Mouse (Mus musculus): ENCODE measurements around the gene Slc44a4. TPM values are rescaled to one million over a fixed set of nuclear protein-coding genes. Genes with fewer than 3 reads are reported as not detected.
"Not testable (repeated sequence)": the region's sequence is repeated elsewhere in the genome, so short reads cannot be mapped to it uniquely, and the experiment has no call there.

The Slc44a4 gene
- polyA plus RNA-seq, 1 experiment from 2014 or later, result 0.08 TPM

DNA sequence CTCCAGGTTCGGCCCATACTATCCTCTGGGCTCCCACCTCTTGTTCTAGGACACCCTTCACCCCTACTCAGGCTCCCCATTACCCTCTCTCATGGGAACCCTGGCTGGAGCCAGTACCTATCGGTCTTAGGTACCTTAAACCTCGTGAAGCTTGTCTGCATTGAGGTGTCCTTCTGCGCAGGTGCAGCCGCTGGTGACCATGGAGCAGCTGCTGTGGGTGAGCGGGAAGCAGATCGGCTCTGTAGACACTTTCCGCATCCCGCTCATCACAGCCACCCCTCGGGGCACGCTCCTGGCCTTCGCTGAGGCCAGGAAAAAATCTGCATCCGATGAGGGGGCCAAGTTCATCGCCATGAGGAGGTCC is 17.5 kb downstream of the Slc44a4 start:
- Histone ChIP-seq H3K4me2 (replicated peaks) (peak overlapping the region; percentile 98), H3K36me3 (peaks cover 8% of the 10 kb centered on the region; the same call in 1 of the 2 replicates), H3K4me3 (peak overlapping the region; percentile 72), H3K27ac (replicated peaks) (0 out of 2 replicates have a peak overlapping the region, but pooled peaks have one; percentile 15), H3K4me1 (peaks cover 9% of the 10 kb centered on the region), H3K9ac (replicated peaks) (peak overlapping the region; percentile 83), H3K9me3 (no peaks in the 10 kb centered on the region), H3K27me3 (peaks cover 3% of the 10 kb centered on the region; the same call in 1 of the 2 replicates)
- no peak for ATAC-seq (ENCODE audit: low FRiP score, low read depth)
- 18% methylated on average over 14 of the region's 14 CpGs for WGBS

DNA sequence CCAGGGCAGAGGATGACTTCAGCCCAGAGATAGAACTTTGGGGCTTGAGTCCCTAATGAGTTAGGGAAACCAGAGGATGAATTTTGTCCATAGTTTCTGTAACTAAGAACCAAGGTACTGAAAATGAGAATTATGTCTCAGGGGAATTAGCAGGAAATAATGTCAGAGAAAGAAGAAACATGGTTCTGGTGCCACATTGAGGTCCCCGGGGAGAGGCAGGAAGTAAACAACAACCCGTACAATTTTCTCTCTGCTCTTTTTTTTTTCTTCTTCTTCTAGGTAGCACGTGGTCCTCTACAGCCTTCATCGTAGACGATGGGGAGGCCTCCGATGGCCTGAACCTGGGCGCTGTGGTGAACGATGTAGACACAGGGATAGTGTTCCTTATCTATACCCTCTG is 18.0 kb downstream of the Slc44a4 start:
- H3K4me1 ChIP-seq, result peaks cover 9% of the 10 kb centered on the region
- peaks cover 3% of the 10 kb centered on the region; the same call in 1 of the 2 replicates for H3K27me3 ChIP-seq
- peaks cover 8% of the 10 kb centered on the region; the same call in 1 of the 2 replicates for H3K36me3 ChIP-seq
- no peak for ATAC-seq (ENCODE audit: low FRiP score, low read depth)
- peak overlapping the region; percentile 72 for H3K4me3 ChIP-seq
- H3K4me2 ChIP-seq (replicated peaks), result peak overlapping the region; percentile 98
- 94% methylated on average over 8 of the region's 8 CpGs for WGBS
- peak overlapping the region; percentile 83 for H3K9ac ChIP-seq (replicated peaks)
- no peak overlapping the region for H3K27ac ChIP-seq (replicated peaks)
- no peaks in the 10 kb centered on the region for H3K9me3 ChIP-seq

DNA sequence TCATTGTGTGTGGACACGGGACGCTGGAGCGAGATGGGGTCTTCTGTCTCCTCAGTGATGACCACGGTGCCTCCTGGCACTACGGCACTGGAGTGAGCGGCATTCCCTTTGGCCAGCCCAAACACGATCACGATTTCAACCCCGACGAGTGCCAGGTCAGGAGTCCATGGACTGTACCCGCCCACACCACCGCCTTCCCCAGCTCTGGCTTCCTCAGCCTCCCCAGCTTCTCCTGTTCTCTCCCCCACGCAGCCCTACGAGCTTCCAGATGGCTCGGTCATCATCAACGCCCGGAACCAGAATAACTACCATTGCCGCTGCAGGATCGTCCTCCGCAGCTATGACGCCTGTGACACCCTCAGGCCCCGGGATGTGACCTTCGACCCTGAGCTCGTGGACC is 19.8 kb downstream of the Slc44a4 start:
- no peak overlapping the region for H3K4me2 ChIP-seq (replicated peaks)
- WGBS, result 68% methylated on average over 24 of the region's 24 CpGs
- H3K4me3 ChIP-seq, result no peak overlapping the region
- no peak overlapping the region for H3K27ac ChIP-seq (replicated peaks)
- peaks cover 8% of the 10 kb centered on the region; the same call in 1 of the 2 replicates for H3K36me3 ChIP-seq
- ATAC-seq (ENCODE audit: low FRiP score, low read depth), result no peak
- no peaks in the 10 kb centered on the region for H3K9me3 ChIP-seq
- H3K4me1 ChIP-seq, result peaks cover 9% of the 10 kb centered on the region
- H3K27me3 ChIP-seq, result peaks cover 3% of the 10 kb centered on the region; the same call in 1 of the 2 replicates
- no peak overlapping the region for H3K9ac ChIP-seq (replicated peaks)

DNA sequence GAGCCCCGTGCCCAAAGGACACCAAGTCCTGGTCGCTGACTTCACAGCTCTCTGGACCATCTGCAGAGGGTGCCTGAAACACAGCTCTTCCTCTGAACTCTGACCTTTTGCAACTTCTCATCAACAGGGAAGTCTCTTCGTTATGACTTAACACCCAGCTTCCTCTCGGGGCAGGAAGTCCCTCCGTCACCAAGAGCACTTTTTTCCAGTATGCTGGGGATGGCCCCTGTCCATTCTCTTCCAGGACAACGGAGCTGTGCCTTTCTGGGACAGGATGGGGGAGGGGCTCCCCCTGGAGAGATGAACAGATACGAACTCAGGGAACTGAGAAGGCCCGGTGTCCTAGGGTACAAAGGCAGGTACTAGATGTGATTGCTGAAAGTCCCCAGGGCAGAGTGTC is 20.6 kb downstream of the Slc44a4 start:
- Histone ChIP-seq H3K9ac (replicated peaks) (no peak overlapping the region), H3K4me3 (no peak overlapping the region), H3K36me3 (peaks cover 8% of the 10 kb centered on the region; the same call in 1 of the 2 replicates), H3K4me2 (replicated peaks) (no peak overlapping the region), H3K27me3 (peaks cover 3% of the 10 kb centered on the region; the same call in 1 of the 2 replicates), H3K9me3 (no peaks in the 10 kb centered on the region), H3K27ac (replicated peaks) (no peak overlapping the region), H3K4me1 (peaks cover 9% of the 10 kb centered on the region)
- no peak for ATAC-seq (ENCODE audit: low FRiP score, low read depth)
- 57% methylated on average over 8 of the region's 8 CpGs for WGBS

DNA sequence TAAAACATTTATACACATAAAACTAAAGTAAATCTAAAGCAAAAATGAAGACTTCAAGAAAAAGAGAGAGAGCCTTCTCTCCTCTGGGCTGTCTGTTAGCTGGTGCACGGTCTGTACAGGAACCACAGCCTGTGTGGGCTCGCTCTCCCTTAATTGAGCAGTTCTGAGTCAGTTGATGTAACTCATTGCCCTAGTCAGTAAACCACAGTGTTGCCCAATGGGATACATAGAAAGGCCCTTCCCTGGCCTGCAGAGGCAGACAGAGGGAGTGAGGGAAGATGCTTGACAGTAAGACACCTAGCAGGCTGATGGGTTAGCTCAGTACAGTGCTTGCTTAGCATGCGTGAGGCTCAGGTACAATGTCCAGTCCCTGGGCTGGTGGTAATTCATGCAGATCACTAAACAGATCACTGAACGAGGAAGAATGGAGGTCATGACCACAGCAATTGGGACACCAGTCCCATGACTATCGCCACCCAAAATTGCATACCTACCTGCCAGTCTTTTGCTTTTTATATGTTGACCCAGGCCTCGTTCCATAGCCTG is 23.8 kb downstream of the Slc44a4 start:
- Histone ChIP-seq H3K27me3 (no peaks in the 10 kb centered on the region), H3K9me3 (no peaks in the 10 kb centered on the region), H3K4me2 (replicated peaks) (no peak overlapping the region), H3K36me3 (peaks cover 8% of the 10 kb centered on the region; the same call in 1 of the 2 replicates), H3K4me3 (no peak overlapping the region), H3K4me1 (peaks cover 5% of the 10 kb centered on the region), H3K27ac (replicated peaks) (no peak overlapping the region), H3K9ac (replicated peaks) (no peak overlapping the region)
- WGBS, result 87% methylated on average over 6 of the region's 6 CpGs
- no peak for ATAC-seq (ENCODE audit: low FRiP score, low read depth)

DNA sequence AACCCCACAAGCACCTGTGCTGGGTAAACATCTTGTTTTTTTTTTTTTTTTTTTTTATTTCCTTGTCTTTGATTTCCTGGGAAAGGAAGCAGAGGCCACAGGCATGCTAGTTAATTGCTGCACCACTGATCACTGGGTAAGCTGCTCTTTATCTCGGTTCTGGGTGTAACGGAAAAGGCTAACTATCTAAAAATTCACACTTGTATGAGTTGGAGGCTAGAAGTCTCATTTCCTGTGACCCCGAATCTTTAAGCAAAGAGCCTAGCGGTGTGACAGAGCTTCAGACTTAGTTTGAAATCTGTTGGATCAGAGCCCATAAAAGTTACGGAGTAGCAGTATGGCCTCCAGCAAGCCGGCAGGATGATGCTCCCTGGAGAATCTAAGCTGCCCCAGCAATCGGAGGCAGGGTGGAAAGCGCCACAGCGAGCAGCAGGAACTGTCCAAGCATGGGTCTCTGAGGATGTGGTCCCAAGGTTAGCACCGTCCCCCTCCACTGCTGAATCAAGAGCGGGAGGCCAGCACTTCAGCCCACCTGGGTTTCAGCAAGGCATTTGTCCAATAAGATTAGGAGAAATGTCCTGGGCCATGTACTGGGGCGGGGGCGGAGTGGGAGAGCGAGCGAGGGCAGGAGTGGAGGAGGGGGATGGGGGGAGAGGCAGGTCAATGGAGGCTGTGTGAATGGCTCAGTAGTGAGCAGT is 27.2 kb downstream of the Slc44a4 start:
- no peak for ATAC-seq (ENCODE audit: low FRiP score, low read depth)
- H3K9me3 ChIP-seq, result no peaks in the 10 kb centered on the region
- WGBS, result 7% methylated on average over 15 of the region's 15 CpGs
- peak overlapping the region; percentile 37 for H3K9ac ChIP-seq (replicated peaks)
- H3K4me2 ChIP-seq (replicated peaks), result peak overlapping the region; percentile 46
- H3K4me1 ChIP-seq, result peaks cover 5% of the 10 kb centered on the region
- 0 out of 2 replicates have a peak overlapping the region, but pooled peaks have one; percentile 35 for H3K27ac ChIP-seq (replicated peaks)
- no peaks in the 10 kb centered on the region for H3K27me3 ChIP-seq
- peak overlapping the region; percentile 27 for H3K4me3 ChIP-seq
- no peaks in the 10 kb centered on the region for H3K36me3 ChIP-seq

DNA sequence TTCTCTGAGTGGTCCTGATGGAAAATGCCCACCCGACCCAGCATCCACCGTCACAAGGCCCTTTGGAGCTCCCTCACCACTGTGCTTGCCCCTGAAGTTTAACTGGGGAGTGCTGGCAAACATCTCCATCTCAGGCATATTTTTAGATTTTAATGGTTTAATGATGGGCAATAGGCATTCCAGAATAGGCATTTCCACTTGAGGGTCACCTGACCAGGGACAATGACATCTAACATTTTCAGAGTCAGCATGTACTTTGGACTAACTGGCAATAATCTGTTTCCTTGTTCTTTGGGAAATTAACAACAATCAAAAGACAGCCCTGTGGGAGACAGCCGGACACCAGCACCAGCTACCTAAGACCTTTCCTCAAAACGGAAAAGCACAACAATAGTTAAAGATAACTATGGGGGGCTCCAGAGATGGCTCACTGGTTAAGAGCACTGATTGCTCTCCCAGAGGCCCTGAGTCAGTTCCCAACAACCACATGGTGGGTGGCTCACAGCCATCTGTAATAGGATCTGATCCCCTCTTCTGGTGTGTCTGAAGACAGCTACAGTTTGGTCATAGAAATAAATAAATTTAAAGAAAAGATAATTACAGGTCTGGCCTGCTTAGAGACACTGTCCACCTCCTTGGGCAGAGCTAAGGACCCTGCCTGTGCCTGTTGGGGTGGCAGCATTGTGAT is 29.0 kb downstream of the Slc44a4 start:
- H3K4me1 ChIP-seq, result peaks cover 5% of the 10 kb centered on the region
- H3K27me3 ChIP-seq, result no peaks in the 10 kb centered on the region
- no peak overlapping the region for H3K9ac ChIP-seq (replicated peaks)
- no peak overlapping the region for H3K4me2 ChIP-seq (replicated peaks)
- no peak overlapping the region for H3K27ac ChIP-seq (replicated peaks)
- 89% methylated on average over 4 of the region's 4 CpGs for whole genome bisulfite sequencing
- no peak overlapping the region for H3K4me3 ChIP-seq
- no peak for ATAC-seq (ENCODE audit: low FRiP score, low read depth)
- no peaks in the 10 kb centered on the region for H3K36me3 ChIP-seq
- H3K9me3 ChIP-seq, result no peaks in the 10 kb centered on the region

DNA sequence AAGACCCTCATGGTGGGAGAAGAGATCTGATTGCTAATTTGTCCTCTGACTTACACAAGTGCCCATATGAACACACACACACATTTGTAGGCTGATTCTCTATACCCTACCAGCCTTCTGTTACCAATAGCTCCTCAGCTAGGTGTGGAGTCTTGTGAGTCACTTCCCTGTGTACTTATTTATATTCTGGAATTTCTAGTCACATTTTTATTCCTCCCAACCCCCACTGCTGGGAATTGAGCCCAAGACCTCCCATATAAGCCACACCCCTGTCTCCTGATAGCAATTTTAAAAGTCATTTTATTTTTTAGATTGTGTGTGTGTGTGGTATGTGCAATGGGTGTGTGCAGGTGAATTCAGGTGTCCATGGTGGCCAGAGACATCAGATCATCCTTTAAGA is 30.1 kb downstream of the Slc44a4 start:
- Histone ChIP-seq H3K4me2 (replicated peaks) (no peak overlapping the region), H3K27ac (replicated peaks) (no peak overlapping the region), H3K36me3 (peaks cover 1% of the 10 kb centered on the region), H3K9me3 (no peaks in the 10 kb centered on the region), H3K4me1 (peaks cover 5% of the 10 kb centered on the region), H3K4me3 (no peak overlapping the region), H3K9ac (replicated peaks) (no peak overlapping the region), H3K27me3 (no peaks in the 10 kb centered on the region)
- no peak for ATAC-seq (ENCODE audit: low FRiP score, low read depth)

DNA sequence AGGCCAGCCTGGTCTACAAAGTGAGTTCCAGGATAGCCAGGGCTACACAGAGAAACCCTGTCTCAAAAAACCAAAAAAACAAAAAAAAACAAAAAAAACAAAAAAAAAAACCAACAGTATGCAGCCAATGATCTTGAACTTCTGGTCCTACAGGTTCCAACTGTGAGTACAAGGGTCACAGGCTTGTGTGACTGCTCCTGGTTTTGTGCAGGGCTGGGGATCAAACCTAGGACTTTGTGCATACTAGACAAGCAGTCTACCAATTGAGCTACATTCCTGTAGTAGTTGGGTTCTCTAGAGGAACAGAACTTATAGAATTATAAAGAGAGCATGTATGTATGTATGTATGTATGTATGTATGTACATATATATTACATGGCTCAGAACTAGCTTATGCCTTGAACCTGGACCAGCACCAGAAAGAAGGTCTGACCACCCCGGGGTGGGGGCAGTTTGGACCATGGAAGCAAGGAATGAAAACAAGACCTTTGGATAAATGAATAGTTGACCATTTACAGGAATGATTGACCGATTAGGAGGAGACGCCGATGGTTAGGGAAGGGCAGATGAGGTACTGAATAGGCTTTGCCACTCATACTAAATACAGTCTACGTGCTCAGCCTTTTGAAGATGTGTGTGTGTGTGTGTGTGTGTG is 32.3 kb downstream of the Slc44a4 start:
- Histone ChIP-seq H3K4me1 (peaks cover 13% of the 10 kb centered on the region), H3K9me3 (no peaks in the 10 kb centered on the region), H3K27ac (replicated peaks) (no peak overlapping the region), H3K9ac (replicated peaks) (no peak overlapping the region), H3K36me3 (peaks cover 18% of the 10 kb centered on the region), H3K4me3 (no peak overlapping the region), H3K27me3 (no peaks in the 10 kb centered on the region), H3K4me2 (replicated peaks) (no peak overlapping the region)
- ATAC-seq (ENCODE audit: low FRiP score, low read depth), result no peak
- WGBS, result 89% methylated on average over 5 of the region's 5 CpGs

DNA sequence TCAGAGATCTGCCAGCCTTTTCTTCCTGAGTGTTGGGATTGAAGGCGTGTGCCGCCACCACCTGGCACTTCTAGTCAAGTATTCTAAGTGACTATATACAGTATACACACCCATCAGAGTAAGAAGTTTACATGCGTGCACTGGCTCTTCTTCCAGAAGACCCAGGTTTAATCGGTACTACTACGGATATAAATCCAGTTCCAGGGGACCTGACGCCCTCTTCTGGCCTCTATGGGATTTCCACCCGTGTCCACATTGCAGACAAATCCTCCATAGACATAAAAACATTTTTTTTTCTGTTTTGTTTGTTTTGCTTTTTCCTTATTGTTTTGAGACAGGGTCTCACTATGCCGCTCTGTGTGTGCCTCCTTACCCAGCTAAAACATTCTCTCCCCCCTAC is 33.3 kb downstream of the Slc44a4 start:
- WGBS, result 33% methylated on average over 8 of the region's 8 CpGs
- ATAC-seq (ENCODE audit: low FRiP score, low read depth), result no peak
- Histone ChIP-seq H3K36me3 (peaks cover 18% of the 10 kb centered on the region), H3K4me2 (replicated peaks) (no peak overlapping the region), H3K4me1 (peaks cover 10% of the 10 kb centered on the region), H3K4me3 (no peak overlapping the region), H3K9ac (replicated peaks) (no peak overlapping the region), H3K9me3 (no peaks in the 10 kb centered on the region), H3K27ac (replicated peaks) (no peak overlapping the region), H3K27me3 (no peaks in the 10 kb centered on the region)

DNA sequence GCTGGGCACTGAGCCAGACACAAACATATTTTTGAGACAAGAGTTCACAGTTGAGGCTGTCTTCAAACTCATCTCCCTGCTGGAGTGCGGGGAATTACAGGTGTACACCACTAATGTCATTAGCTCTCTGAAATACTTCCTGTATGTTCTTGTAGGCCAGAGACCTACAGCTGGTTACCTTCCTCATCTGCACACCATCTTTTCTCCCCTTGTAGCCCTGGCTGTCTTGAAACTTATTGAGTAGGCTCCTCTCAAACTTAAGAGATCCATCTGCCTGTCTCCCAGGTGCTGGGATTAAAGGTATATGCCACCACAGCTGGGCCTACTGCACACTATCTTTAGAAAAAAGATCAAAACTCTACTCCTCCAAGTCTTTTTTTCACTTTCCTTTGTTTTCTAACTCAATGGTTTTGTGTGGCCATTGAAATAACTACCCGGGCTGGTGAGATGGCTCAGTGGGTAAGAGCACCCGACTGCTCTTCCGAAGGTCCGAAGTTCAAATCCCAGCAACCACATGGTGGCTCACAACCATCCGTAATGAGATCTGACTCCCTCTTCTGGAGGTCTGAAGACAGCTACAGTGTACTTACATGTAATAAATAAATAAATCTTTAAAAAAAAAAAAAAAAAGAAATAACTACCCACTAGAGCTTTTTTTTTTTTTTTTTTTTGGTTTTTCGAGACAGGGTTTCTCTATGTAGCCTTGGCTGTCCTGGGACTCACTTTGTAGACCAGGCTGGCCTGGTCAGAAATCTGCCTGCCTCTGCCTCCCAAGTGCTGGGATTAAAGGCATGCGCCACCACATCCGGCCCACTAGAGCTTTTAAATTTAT is 34.7 kb downstream of the Slc44a4 start:
- H3K36me3 ChIP-seq, result peaks cover 18% of the 10 kb centered on the region
- not testable (repeated sequence) for H3K4me3 ChIP-seq; ATAC-seq (ENCODE audit: low FRiP score, low read depth); H3K9ac ChIP-seq (replicated peaks); H3K4me2 ChIP-seq (replicated peaks); H3K4me1 ChIP-seq; H3K9me3 ChIP-seq; H3K27ac ChIP-seq (replicated peaks); H3K27me3 ChIP-seq
- WGBS, result 62% methylated on average over 9 of the region's 9 CpGs
